Mouse (Mus musculus): Measurements from ENCODE around the gene Kcnk3.

- no peak for TF ChIP-seq EP300 (optimal IDR thresholded peaks at IDR 0.05)
- TF ChIP-seq CTCF (IDR thresholded peaks at IDR 0.05; ENCODE audit: low read depth), result no peak
These were observed 34.0 kb upstream of the Kcnk3 start for GRCm38 (mm10) chr5:30553936-30554335.

Data from stomach, postnatal 0 days (tissue).